Mouse (Mus musculus) kidney, postnatal 25 days (tissue): ENCODE measurements around the gene Selenom.

Experiments
- DNase-seq, 2 experiments: peaks; one replicate each; pipeline ENCODE4 v3.0.0; 2021; ENCODE audit warnings: mixed read lengths in 2 of 2

The Selenom gene

GRCm38 (mm10) chr11:3531634-3532033, 17.1 kb downstream of the Selenom start:
- DNase-seq: peak in 1 of 2 experiments; percentile 8

- peak; percentile 39 to 50 for DNase-seq
Measured at GRCm38 (mm10) chr11:3532101-3532931, 17.8 kb downstream of the Selenom start.

GRCm38 (mm10) chr11:3533406-3533932, 19.0 kb downstream of the Selenom start:
- DNase-seq: peak; percentile 5 to 42

GRCm38 (mm10) chr11:3534956-3535355, 20.5 kb downstream of the Selenom start:
- no peak for DNase-seq

GRCm38 (mm10) chr11:3535406-3535986, 21.0 kb downstream of the Selenom start:
- peak; percentile 97 to 99 for DNase-seq

- peak; percentile 40 to 64 for DNase-seq
Measured at GRCm38 (mm10) chr11:3536082-3536481, 21.6 kb downstream of the Selenom start.

GRCm38 (mm10) chr11:3536745-3537333, 22.4 kb downstream of the Selenom start:
- peak; percentile 92 to 96 for DNase-seq

GRCm38 (mm10) chr11:3537711-3538110, 23.2 kb downstream of the Selenom start:
- peak in 1 of 2 experiments; percentile 44 for DNase-seq

GRCm38 (mm10) chr11:3538341-3538740, 23.9 kb downstream of the Selenom start:
- DNase-seq: no peak

GRCm38 (mm10) chr11:3539111-3539825, 24.8 kb downstream of the Selenom start:
- peak; percentile 96 to 98 for DNase-seq

- DNase-seq: no peak
Measured at GRCm38 (mm10) chr11:3539826-3540196, 25.3 kb downstream of the Selenom start.

- no peak for DNase-seq
Measured at GRCm38 (mm10) chr11:3540451-3541085, 26.1 kb downstream of the Selenom start, which contains the start of gene Smtn. Gene Smtn (minus strand): TSS chr11:3540612.

GRCm38 (mm10) chr11:3541932-3542331, 27.4 kb downstream of the Selenom start:
- DNase-seq: no peak

GRCm38 (mm10) chr11:3543001-3543400, 28.5 kb downstream of the Selenom start:
- DNase-seq: no peak

GRCm38 (mm10) chr11:3544409-3544808, 29.9 kb downstream of the Selenom start:
- DNase-seq: no peak

- peak in 1 of 2 experiments; percentile 35 for DNase-seq
Measured at GRCm38 (mm10) chr11:3545531-3546241, 31.2 kb downstream of the Selenom start.

- DNase-seq: no peak
Measured at GRCm38 (mm10) chr11:3546242-3546562, 31.7 kb downstream of the Selenom start.

- no peak for DNase-seq
Measured at GRCm38 (mm10) chr11:3547047-3547446, 32.6 kb downstream of the Selenom start.

GRCm38 (mm10) chr11:3547969-3548368, 33.5 kb downstream of the Selenom start:
- DNase-seq: peak; percentile 46 to 55

GRCm38 (mm10) chr11:3548564-3549295, 34.2 kb downstream of the Selenom start:
- no peak for DNase-seq

GRCm38 (mm10) chr11:3549791-3550190, 35.3 kb downstream of the Selenom start:
- DNase-seq: peak; percentile 64 to 69
